Mouse (Mus musculus) right cerebral cortex, postnatal 14 days (tissue): ENCODE results near the gene Fam45a.
"Not testable (repeated sequence)": the region's sequence is repeated elsewhere in the genome, so short reads cannot be mapped to it uniquely, and the experiment has no call there.

Experiments used
- DNase-seq: peaks from one replicate; pipeline ENCODE4 v3.0.0; 2022

Fam45a gene

DNA sequence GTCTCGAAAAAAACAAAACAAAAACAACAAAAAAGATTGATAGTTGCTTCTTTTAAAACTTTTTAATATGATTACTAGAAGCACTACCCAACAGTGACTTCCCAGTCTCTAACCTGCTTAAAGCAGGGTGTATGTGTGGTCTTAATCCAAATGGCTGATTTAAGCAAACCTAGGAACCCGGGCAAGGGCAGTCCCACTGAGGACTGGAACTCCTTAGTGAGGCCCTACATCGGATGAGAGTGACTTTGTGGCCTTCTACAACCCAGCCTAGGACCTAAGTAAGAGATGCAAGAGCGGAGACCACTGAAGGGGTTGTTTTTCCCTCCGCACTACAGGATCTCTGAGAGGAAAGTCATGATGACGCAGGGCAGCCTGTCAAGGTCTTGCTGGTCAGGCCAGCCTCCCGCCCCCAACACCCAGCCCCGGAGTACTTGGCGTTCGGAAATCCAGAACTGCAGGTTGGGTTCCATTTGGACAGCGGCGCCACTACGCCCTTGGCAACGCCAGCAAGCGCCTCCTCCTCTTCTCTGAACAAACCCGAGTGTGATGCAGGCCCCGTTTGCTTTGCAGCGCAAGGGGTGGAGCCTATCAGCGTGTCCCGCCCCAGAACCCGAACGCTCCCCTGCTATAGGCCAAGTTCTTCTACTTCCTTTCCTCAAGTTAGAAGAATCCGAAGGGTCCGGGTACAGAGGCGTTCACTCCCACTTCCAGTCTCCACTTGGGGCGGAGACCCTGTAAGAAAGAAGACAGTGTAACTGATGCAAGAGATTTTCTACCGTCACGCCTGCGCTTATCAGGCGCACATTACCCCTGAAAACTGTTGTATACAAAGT lies 49.7 kb downstream of the Fam45a start, which contains the start of gene Sfxn4:
Gene Sfxn4, minus strand, starts transcription at position 612 of the 833 bp plus-strand sequence.
- peak; percentile 87 for DNase-seq

DNA sequence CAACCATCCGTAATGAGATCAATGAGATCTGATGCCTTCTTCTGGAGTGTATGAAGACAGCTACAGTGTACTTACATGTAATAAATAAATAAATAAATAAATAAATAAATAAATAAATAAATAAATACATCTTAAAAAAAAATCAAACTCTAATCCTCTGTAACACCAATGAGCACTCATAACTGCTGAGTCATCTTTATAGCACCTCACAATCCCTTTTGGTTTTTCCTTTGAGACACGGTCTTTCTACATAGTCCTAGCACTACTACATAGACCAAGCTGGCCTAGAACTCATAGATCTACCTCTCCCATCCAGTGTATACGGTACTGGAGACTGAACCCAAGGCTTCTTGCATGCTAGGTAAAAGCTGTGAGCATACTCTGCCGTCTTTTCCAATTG lies 54.8 kb downstream of the Fam45a start:
- DNase-seq: not testable (repeated sequence)

DNA sequence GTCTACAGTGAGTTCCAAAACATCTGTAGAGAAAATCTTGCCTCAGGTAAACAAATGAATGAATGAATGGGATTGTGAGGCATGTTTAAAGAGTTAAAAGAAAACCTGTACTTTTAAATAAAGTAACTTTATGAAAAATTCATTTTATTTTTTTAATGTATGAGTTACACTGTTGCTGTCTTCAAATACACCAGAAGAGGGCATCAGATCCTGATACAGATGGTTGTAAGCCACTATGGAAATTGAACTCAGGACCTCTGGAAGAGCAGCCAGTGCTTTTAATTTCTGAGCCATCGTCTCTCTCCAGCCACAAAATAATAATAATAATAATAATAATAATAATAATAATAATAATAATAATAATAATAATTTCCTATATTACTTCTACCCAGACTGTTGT lies 59.1 kb downstream of the Fam45a start:
- DNase-seq: no peak

GRCm38 (mm10) chr19:60871366-60871765 lies 60.0 kb downstream of the Fam45a start:
- DNase-seq: no peak

- no peak for DNase-seq
Measured at GRCm38 (mm10) chr19:60872272-60872671, 60.9 kb downstream of the Fam45a start.

DNA sequence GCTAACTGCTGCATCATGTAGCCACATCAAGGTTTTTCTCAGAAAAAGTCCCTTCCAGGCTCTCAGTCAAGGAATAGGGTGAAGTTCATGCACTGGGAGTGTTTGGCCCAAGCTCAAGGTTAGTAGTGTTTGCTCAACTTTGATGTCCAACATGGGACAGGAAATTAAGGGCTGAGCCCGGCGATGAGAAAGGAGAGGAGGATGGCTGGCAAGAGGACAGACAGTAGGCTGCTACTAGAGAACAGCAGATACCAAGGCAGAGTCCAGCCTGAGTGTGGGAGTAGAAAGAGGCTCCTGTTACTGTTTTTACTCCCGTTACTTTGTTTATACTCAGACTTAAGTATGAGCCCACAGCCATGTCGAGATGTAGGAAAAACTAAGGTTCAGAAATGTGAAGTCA lies 62.1 kb downstream of the Fam45a start:
- peak; percentile 9 for DNase-seq

- DNase-seq: peak; percentile 90
Measured at GRCm38 (mm10) chr19:60874064-60874694, 62.8 kb downstream of the Fam45a start, which contains the start of gene Prdx3. TSS of gene Prdx3 (minus strand) at chr19:60874556.

GRCm38 (mm10) chr19:60883129-60883528 lies 71.7 kb downstream of the Fam45a start:
- peak; percentile 8 for DNase-seq
